Mouse (Mus musculus): ENCODE measurements around the gene Cyb561d2. TPM values are rescaled to one million over a fixed set of nuclear protein-coding genes. Genes with fewer than 3 reads are reported as not detected.

Gene Cyb561d2
- polyA plus RNA-seq, 1 experiment from 2014 or later: 35.1 TPM

DNA sequence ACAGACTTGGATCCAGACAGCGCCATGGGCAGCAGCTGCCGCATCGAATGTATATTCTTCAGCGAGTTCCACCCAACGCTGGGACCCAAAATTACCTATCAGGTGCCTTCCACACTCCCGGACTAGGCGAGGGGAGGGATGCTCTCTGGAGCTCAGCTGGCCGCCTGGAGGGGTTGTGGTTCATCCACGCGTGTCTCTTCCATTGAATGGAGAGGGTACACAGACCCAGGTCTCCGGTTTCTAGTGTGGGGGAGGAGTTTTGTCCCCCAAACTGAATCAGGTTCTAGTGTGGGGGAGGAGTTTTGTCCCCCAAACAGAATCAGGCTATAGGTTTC lies 326 bp upstream of the Cyb561d2 start:
- Histone ChIP-seq H3K9ac (replicated peaks; ENCODE audit: low read length) (peak overlapping the region; percentile 59), H3K4me2 (ENCODE audit: low read length) (peak overlapping the region; percentile 92), H3K27ac (replicated peaks; ENCODE audit: low read depth, low read length) (peak overlapping the region; percentile 53; the same call in 1 of the 2 replicates), H3K4me3 (replicated peaks; ENCODE audit: low read depth, low read length) (peak overlapping the region; percentile 63), H3K27me3 (ENCODE audit: control insufficient read depth, insufficient read depth, low read length) (no peaks in the 10 kb centered on the region), H3K36me3 (ENCODE audit: control insufficient read depth, insufficient read depth, low read length) (peaks cover 48% of the 10 kb centered on the region), H3K9me3 (ENCODE audit: control insufficient read depth, low read length) (no peaks in the 10 kb centered on the region), H3K4me1 (ENCODE audit: control insufficient read depth, insufficient read depth, low read length) (peaks cover 21% of the 10 kb centered on the region)
- WGBS: 3% methylated on average over 11 of the region's 11 CpGs
- DNase-seq (no peak), ATAC-seq (ENCODE audit: low FRiP score, low TSS enrichment) (no peak)

DNA sequence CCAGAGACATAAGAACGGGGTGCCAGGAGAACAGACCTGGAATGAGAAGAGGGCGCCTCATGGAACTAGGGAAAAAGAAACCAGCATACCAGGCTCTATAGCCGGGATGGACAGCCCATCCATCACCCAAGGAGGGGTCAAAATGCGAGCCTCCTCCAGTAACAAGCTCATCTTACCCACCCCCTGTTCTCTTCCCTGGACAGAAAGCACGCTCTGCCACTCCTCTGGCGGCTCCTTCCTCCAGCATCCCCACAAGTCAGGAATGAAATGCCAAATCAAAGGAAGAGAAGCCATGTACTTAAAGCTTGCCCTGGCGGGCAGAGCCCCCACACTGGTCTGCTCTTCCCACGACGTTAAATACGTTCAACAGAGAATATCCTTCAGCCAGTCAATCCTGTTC lies 988 bp downstream of the Cyb561d2 start:
- Histone ChIP-seq H3K9ac (replicated peaks; ENCODE audit: low read length) (peak overlapping the region; percentile 59), H3K9me3 (ENCODE audit: control insufficient read depth, low read length) (no peaks in the 10 kb centered on the region), H3K4me3 (replicated peaks; ENCODE audit: low read depth, low read length) (peak overlapping the region; percentile 63), H3K27ac (replicated peaks; ENCODE audit: low read depth, low read length) (no peak overlapping the region), H3K36me3 (ENCODE audit: control insufficient read depth, insufficient read depth, low read length) (peaks cover 56% of the 10 kb centered on the region), H3K27me3 (ENCODE audit: control insufficient read depth, insufficient read depth, low read length) (no peaks in the 10 kb centered on the region), H3K4me2 (ENCODE audit: low read length) (peak overlapping the region; percentile 92), H3K4me1 (ENCODE audit: control insufficient read depth, insufficient read depth, low read length) (peaks cover 27% of the 10 kb centered on the region)
- no peak for DNase-seq
- 43% methylated on average over 10 of the region's 10 CpGs for WGBS
- no peak for ATAC-seq (ENCODE audit: low FRiP score, low TSS enrichment)

DNA sequence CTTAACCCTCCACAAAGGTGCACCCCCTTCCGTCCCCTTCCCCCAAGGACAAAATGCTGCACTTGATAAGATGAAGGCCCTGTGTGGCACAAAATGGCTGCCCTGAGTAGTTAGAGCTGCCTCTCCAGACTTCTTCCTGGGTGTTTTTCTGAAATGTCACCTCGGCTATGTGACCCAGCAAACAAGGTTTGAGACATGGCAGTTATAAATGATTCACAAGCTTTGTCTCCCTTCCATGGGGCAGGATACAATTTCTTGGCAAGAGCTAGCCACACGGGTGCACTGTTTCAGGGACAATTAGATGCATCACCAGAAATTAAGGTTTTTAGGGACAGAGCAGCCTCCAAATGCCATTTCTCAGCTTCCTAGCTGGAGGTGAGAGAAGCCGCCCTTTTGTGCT lies 1.6 kb downstream of the Cyb561d2 start:
- Histone ChIP-seq H3K4me3 (replicated peaks; ENCODE audit: low read depth, low read length) (no peak overlapping the region; the same call in 1 of the 2 replicates), H3K27ac (replicated peaks; ENCODE audit: low read depth, low read length) (no peak overlapping the region), H3K27me3 (ENCODE audit: control insufficient read depth, insufficient read depth, low read length) (no peaks in the 10 kb centered on the region), H3K4me2 (ENCODE audit: low read length) (peak overlapping the region; percentile 92; the same call in 1 of the 2 replicates), H3K4me1 (ENCODE audit: control insufficient read depth, insufficient read depth, low read length) (peaks cover 33% of the 10 kb centered on the region), H3K9me3 (ENCODE audit: control insufficient read depth, low read length) (no peaks in the 10 kb centered on the region), H3K36me3 (ENCODE audit: control insufficient read depth, insufficient read depth, low read length) (peaks cover 56% of the 10 kb centered on the region), H3K9ac (replicated peaks; ENCODE audit: low read length) (no peak overlapping the region; the same call in 1 of the 2 replicates)
- DNase-seq (no peak), ATAC-seq (ENCODE audit: low FRiP score, low TSS enrichment) (no peak)
- 77% methylated on average over 4 of the region's 4 CpGs for WGBS

DNA sequence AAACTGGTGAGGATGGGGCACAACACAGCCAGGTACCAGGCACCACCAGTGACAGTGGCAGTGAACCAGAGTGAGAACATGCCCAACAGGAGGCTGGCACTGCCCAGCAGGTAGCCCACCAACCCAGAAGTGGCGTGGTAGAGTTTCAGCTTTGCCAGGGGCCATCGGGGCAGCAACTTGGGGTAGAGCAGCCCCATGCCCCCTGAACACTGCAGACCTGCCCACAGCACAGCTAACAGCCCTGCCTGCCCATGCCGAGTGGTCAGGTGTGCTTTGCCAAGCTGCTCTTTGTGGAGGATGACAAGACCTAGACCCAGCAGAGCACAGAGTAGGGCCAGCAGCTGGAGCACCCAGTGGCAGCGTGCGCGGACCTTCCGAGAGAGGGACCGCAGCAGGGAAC lies 2.1 kb downstream of the Cyb561d2 start:
- ATAC-seq (ENCODE audit: low FRiP score, low TSS enrichment) (no peak), DNase-seq (no peak)
- Histone ChIP-seq H3K4me1 (ENCODE audit: control insufficient read depth, insufficient read depth, low read length) (peaks cover 38% of the 10 kb centered on the region), H3K27ac (replicated peaks; ENCODE audit: low read depth, low read length) (no peak overlapping the region), H3K36me3 (ENCODE audit: control insufficient read depth, insufficient read depth, low read length) (peaks cover 51% of the 10 kb centered on the region), H3K27me3 (ENCODE audit: control insufficient read depth, insufficient read depth, low read length) (no peaks in the 10 kb centered on the region), H3K9me3 (ENCODE audit: control insufficient read depth, low read length) (no peaks in the 10 kb centered on the region), H3K4me2 (ENCODE audit: low read length) (no peak overlapping the region), H3K9ac (replicated peaks; ENCODE audit: low read length) (no peak overlapping the region), H3K4me3 (replicated peaks; ENCODE audit: low read depth, low read length) (no peak overlapping the region)
- 92% methylated on average over 8 of the region's 8 CpGs for WGBS

DNA sequence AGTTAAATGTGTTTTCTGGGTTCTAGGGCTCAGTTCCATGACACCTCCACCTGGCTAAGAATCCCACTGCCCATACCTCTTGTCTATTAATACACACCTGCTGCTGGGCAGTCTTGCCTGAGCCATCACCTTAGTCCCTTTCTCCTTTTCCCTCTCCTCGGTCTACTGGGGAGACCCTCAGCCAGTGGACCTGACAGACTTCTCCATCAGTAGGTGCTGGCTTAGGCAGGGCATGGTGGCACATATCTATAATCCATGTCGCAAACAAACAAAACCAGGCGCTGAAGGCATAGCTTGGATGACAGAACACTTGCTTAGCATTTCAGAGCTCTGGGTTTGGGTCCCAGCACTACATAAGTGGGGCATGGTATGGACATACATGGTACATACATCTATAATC lies 3.3 kb downstream of the Cyb561d2 start:
- H3K27ac ChIP-seq (replicated peaks; ENCODE audit: low read depth, low read length): no peak overlapping the region
- no peak overlapping the region for H3K9ac ChIP-seq (replicated peaks; ENCODE audit: low read length)
- peaks cover 41% of the 10 kb centered on the region for H3K36me3 ChIP-seq (ENCODE audit: control insufficient read depth, insufficient read depth, low read length)
- no peak for ATAC-seq (ENCODE audit: low FRiP score, low TSS enrichment)
- H3K27me3 ChIP-seq (ENCODE audit: control insufficient read depth, insufficient read depth, low read length): no peaks in the 10 kb centered on the region
- no peak overlapping the region for H3K4me2 ChIP-seq (ENCODE audit: low read length)
- 93% methylated on average over 3 of the region's 3 CpGs for WGBS
- no peak for DNase-seq
- peaks cover 39% of the 10 kb centered on the region for H3K4me1 ChIP-seq (ENCODE audit: control insufficient read depth, insufficient read depth, low read length)
- no peak overlapping the region; the same call in 1 of the 2 replicates for H3K4me3 ChIP-seq (replicated peaks; ENCODE audit: low read depth, low read length)
- no peaks in the 10 kb centered on the region for H3K9me3 ChIP-seq (ENCODE audit: control insufficient read depth, low read length)

DNA sequence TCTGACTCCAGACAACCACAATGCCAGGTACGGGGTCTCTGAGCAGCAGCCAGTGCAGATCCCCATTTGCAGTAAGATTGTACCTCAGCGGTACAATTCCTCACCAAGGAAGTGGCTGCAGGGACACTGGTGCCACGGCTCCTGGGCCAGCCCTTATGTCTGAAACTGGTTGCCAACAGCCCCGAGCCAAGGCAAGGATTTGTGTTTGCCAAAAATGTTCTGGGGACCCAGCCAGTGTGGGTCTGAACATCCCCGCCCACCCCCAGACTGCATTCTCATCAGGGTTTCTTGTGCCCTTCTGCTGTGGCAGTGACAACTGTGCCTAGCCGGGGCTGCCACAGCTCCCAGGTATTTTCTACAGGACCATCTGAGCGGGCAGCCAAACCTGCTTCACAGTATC lies 3.8 kb downstream of the Cyb561d2 start:
- H3K36me3 ChIP-seq (ENCODE audit: control insufficient read depth, insufficient read depth, low read length): peaks cover 37% of the 10 kb centered on the region
- 96% methylated on average over 7 of the region's 7 CpGs for WGBS
- H3K4me1 ChIP-seq (ENCODE audit: control insufficient read depth, insufficient read depth, low read length): peaks cover 39% of the 10 kb centered on the region
- H3K4me2 ChIP-seq (ENCODE audit: low read length): no peak overlapping the region
- H3K4me3 ChIP-seq (replicated peaks; ENCODE audit: low read depth, low read length): no peak overlapping the region; the same call in 1 of the 2 replicates
- no peaks in the 10 kb centered on the region for H3K9me3 ChIP-seq (ENCODE audit: control insufficient read depth, low read length)
- no peaks in the 10 kb centered on the region for H3K27me3 ChIP-seq (ENCODE audit: control insufficient read depth, insufficient read depth, low read length)
- H3K27ac ChIP-seq (replicated peaks; ENCODE audit: low read depth, low read length): no peak overlapping the region
- DNase-seq: no peak
- ATAC-seq (ENCODE audit: low FRiP score, low TSS enrichment): no peak
- H3K9ac ChIP-seq (replicated peaks; ENCODE audit: low read length): no peak overlapping the region

DNA sequence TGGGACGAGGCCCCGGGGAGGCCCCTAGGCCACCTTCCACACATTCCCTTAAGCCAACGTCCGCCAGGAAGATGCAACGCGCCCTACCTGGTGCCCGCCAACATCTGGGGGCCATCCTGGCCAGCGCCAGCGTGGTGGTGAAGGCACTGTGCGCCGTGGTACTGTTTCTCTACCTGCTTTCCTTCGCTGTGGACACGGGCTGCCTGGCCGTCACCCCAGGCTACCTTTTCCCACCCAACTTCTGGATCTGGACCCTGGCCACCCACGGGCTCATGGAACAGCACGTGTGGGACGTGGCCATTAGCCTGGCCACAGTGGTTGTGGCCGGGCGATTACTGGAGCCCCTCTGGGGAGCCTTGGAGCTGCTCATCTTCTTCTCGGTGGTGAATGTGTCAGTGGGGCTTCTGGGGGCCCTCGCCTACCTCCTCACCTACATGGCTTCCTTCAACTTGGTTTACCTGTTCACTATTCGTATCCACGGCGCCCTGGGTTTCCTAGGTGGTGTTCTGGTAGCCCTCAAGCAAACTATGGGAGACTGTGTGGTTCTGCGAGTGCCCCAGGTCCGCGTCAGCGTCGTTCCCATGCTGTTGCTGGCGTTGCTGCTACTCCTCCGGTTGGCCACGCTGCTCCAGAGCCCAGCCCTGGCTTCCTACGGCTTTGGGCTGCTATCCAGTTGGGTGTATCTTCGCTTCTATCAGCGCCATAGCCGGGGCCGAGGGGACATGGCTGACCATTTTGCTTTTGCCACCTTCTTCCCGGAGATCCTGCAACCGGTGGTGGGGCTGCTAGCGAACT lies 7.4 kb downstream of the Cyb561d2 start:
- DNase-seq (no peak), ATAC-seq (ENCODE audit: low FRiP score, low TSS enrichment) (peak; percentile 21)
- H3K36me3 ChIP-seq (ENCODE audit: control insufficient read depth, insufficient read depth, low read length): peaks cover 31% of the 10 kb centered on the region
- peaks cover 25% of the 10 kb centered on the region for H3K4me1 ChIP-seq (ENCODE audit: control insufficient read depth, insufficient read depth, low read length)
- no peaks in the 10 kb centered on the region for H3K9me3 ChIP-seq (ENCODE audit: control insufficient read depth, low read length)
- H3K27ac ChIP-seq (replicated peaks; ENCODE audit: low read depth, low read length): peak overlapping the region; percentile 60
- peak overlapping the region; percentile 73 for H3K4me3 ChIP-seq (replicated peaks; ENCODE audit: low read depth, low read length)
- WGBS: under 1% methylated on average over 40 of the region's 40 CpGs
- H3K27me3 ChIP-seq (ENCODE audit: control insufficient read depth, insufficient read depth, low read length): no peaks in the 10 kb centered on the region
- H3K9ac ChIP-seq (replicated peaks; ENCODE audit: low read length): peak overlapping the region; percentile 86
- H3K4me2 ChIP-seq (ENCODE audit: low read length): peak overlapping the region; percentile 98

DNA sequence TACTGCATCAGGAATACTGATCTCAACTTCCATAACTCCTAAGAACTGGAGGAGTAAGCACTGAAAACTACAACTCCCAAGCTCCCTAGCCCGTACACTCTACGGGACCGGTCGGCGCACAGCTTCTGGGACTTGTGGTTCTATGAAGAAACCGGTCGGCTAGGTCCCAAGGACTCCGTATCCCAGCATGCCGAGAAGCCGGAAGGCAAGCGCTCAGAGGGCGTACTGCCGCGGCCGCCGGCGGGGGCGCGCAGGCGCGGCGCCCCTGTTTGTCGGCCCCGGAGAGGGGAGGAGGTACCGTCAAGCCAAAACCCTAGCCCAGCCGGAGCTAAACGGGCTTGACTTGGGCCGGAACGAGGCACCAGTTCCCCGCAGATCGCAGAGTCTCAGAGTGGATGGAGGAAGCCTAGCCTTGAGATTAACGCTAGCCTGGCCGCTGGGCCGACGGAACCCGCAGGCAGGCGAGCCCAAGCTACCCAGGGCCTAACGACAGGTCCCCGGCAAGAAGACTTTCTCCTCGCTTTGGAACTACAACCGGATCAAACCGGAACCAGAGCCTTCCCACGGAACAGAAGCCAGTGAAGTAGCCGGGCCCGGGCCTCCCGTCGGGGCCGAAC lies 8.1 kb downstream of the Cyb561d2 start, which contains the start of gene Tmem115:
Gene Tmem115, plus strand, starts transcription at position 155 of the 617 bp plus-strand sequence.
- peak within 1 kb of the TSS; percentile 60 for H3K27ac ChIP-seq (replicated peaks; ENCODE audit: low read depth, low read length)
- peaks cover 24% of the 10 kb centered on the region for H3K36me3 ChIP-seq (ENCODE audit: control insufficient read depth, insufficient read depth, low read length)
- DNase-seq: peak; percentile 98
- ATAC-seq (ENCODE audit: low FRiP score, low TSS enrichment): peak; percentile 97
- peak within 1 kb of the TSS; percentile 86 for H3K9ac ChIP-seq (replicated peaks; ENCODE audit: low read length)
- peaks cover 25% of the 10 kb centered on the region for H3K4me1 ChIP-seq (ENCODE audit: control insufficient read depth, insufficient read depth, low read length)
- H3K4me3 ChIP-seq (replicated peaks; ENCODE audit: low read depth, low read length): peak within 1 kb of the TSS; percentile 73
- H3K27me3 ChIP-seq (ENCODE audit: control insufficient read depth, insufficient read depth, low read length): no peaks in the 10 kb centered on the region
- no peaks in the 10 kb centered on the region for H3K9me3 ChIP-seq (ENCODE audit: control insufficient read depth, low read length)
- under 1% methylated on average over 48 of the region's 48 CpGs for WGBS
- peak within 1 kb of the TSS; percentile 98 for H3K4me2 ChIP-seq (ENCODE audit: low read length)

All from midbrain, embryonic 14.5 days (tissue).